Mouse (Mus musculus): ENCODE measurements around the gene Tmem210. TPM values are rescaled to one million over a fixed set of nuclear protein-coding genes. Genes with fewer than 3 reads are reported as not detected.
"Not testable (repeated sequence)": the region's sequence is repeated elsewhere in the genome, so short reads cannot be mapped to it uniquely, and the experiment has no call there.

Gene Tmem210
- polyA plus RNA-seq, 1 experiment: 870 TPM

GRCm38 (mm10) chr2:25244144-25244543 is 43.8 kb upstream of the Tmem210 start:
- Histone ChIP-seq H3K27me3 (ENCODE audit: control insufficient read depth, insufficient read depth, low read length) (no peaks in the 10 kb centered on the region), H3K4me3 (ENCODE audit: control insufficient read depth, low read depth, low read length) (no peak overlapping the region), H3K27ac (ENCODE audit: control insufficient read depth, insufficient read depth, low read depth, low read length) (no peak overlapping the region), H3K4me1 (ENCODE audit: control insufficient read depth, insufficient read depth, low read length) (peaks cover 23% of the 10 kb centered on the region), H3K36me3 (ENCODE audit: control insufficient read depth, insufficient read depth, low read length) (no peaks in the 10 kb centered on the region; the same call in 1 of the 2 replicates)
- no peak for TF ChIP-seq POLR2A (IDR thresholded peaks at IDR 0.05; ENCODE audit: control insufficient read depth, low read depth, low read length)
- no peak for TF ChIP-seq CTCF (IDR thresholded peaks at IDR 0.05; ENCODE audit: control insufficient read depth, insufficient read depth, insufficient replicate concordance, low read depth, low read length)

GRCm38 (mm10) chr2:25246183-25247072 is 41.5 kb upstream of the Tmem210 start, which contains the start of gene AL732309.1:
Gene AL732309.1, minus strand, starts transcription at chr2:25246863.
- peaks cover 11% of the 10 kb centered on the region for H3K4me1 ChIP-seq (ENCODE audit: control insufficient read depth, insufficient read depth, low read length)
- no peaks in the 10 kb centered on the region; the same call in 1 of the 2 replicates for H3K36me3 ChIP-seq (ENCODE audit: control insufficient read depth, insufficient read depth, low read length)
- no peak within 1 kb of the TSS for H3K4me3 ChIP-seq (ENCODE audit: control insufficient read depth, low read depth, low read length)
- no peak for TF ChIP-seq POLR2A (IDR thresholded peaks at IDR 0.05; ENCODE audit: control insufficient read depth, low read depth, low read length)
- TF ChIP-seq CTCF (IDR thresholded peaks at IDR 0.05; ENCODE audit: control insufficient read depth, insufficient read depth, insufficient replicate concordance, low read depth, low read length): no peak
- H3K27ac ChIP-seq (ENCODE audit: control insufficient read depth, insufficient read depth, low read depth, low read length): no peak within 1 kb of the TSS
- H3K27me3 ChIP-seq (ENCODE audit: control insufficient read depth, insufficient read depth, low read length): no peaks in the 10 kb centered on the region

DNA sequence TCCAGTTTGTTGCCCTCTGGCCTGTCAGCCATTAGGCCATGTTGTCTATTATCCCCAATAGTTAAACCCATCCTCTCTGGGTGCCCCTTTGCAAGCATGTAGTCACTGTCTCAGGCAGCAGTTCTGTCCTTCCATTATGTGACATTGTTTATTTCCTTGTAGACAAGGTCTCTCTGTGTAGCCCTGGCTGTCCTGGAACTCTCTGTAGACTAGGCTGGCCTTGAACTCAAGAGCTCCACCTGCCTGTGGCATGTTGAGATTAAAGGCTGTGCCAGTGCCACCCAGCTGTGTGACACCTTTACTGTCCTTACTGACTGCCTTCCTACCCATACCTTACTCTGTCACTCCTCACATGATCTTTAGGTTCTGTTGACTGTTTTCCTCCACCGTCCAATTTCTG is 35.6 kb upstream of the Tmem210 start:
- Histone ChIP-seq H3K4me3 (ENCODE audit: control insufficient read depth, low read depth, low read length) (no peak overlapping the region), H3K27me3 (ENCODE audit: control insufficient read depth, insufficient read depth, low read length) (no peaks in the 10 kb centered on the region), H3K4me1 (ENCODE audit: control insufficient read depth, insufficient read depth, low read length) (peaks cover 6% of the 10 kb centered on the region), H3K27ac (ENCODE audit: control insufficient read depth, insufficient read depth, low read depth, low read length) (no peak overlapping the region), H3K36me3 (ENCODE audit: control insufficient read depth, insufficient read depth, low read length) (no peaks in the 10 kb centered on the region)
- TF ChIP-seq CTCF (IDR thresholded peaks at IDR 0.05; ENCODE audit: control insufficient read depth, insufficient read depth, insufficient replicate concordance, low read depth, low read length): no peak
- TF ChIP-seq POLR2A (IDR thresholded peaks at IDR 0.05; ENCODE audit: control insufficient read depth, low read depth, low read length): no peak

DNA sequence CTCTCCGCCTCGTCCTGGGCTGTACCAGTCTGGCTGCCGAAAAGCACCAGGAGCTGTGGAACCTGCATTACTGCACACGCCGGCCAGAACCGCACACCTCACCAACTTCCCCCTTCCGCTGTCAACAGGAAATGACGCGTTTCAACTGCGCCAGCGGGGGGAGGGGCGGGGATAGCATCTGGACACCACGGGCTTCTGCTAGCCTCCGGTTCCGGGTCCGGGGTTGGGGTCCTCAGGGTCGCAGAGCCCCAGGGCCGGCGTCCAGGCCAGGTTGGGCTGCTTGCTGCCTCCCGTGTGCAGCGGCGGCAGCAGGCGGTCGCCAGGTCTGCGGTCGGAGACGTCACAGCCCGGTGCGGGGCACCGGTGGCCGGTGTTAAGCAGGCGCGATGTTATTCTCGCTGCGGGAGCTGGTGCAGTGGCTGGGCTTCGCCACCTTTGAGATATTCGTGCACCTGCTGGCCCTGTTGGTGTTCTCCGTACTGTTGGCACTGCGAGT is 32.6 kb upstream of the Tmem210 start, which contains the start of gene Tmem203:
Gene Tmem203 (plus strand): TSS at position 156 of the 496 bp plus-strand sequence.
- Histone ChIP-seq H3K27ac (ENCODE audit: control insufficient read depth, insufficient read depth, low read depth, low read length) (peak within 1 kb of the TSS; percentile 85), H3K4me3 (ENCODE audit: control insufficient read depth, low read depth, low read length) (peak within 1 kb of the TSS; percentile 99), H3K27me3 (ENCODE audit: control insufficient read depth, insufficient read depth, low read length) (no peaks in the 10 kb centered on the region), H3K36me3 (ENCODE audit: control insufficient read depth, insufficient read depth, low read length) (no peaks in the 10 kb centered on the region), H3K4me1 (ENCODE audit: control insufficient read depth, insufficient read depth, low read length) (peaks cover 6% of the 10 kb centered on the region)
- TF ChIP-seq POLR2A (IDR thresholded peaks at IDR 0.05; ENCODE audit: control insufficient read depth, low read depth, low read length): peak; percentile 88
- TF ChIP-seq CTCF (IDR thresholded peaks at IDR 0.05; ENCODE audit: control insufficient read depth, insufficient read depth, insufficient replicate concordance, low read depth, low read length): no peak

- not testable (repeated sequence) for H3K4me1 ChIP-seq (ENCODE audit: control insufficient read depth, insufficient read depth, low read length); H3K4me3 ChIP-seq (ENCODE audit: control insufficient read depth, low read depth, low read length); H3K27me3 ChIP-seq (ENCODE audit: control insufficient read depth, insufficient read depth, low read length); H3K36me3 ChIP-seq (ENCODE audit: control insufficient read depth, insufficient read depth, low read length); H3K27ac ChIP-seq (ENCODE audit: control insufficient read depth, insufficient read depth, low read depth, low read length)
These were observed 31.4 kb upstream of the Tmem210 start for GRCm38 (mm10) chr2:25256443-25257109.

- H3K36me3 ChIP-seq (ENCODE audit: control insufficient read depth, insufficient read depth, low read length); H3K27ac ChIP-seq (ENCODE audit: control insufficient read depth, insufficient read depth, low read depth, low read length): not testable (repeated sequence)
These were observed 30.7 kb upstream of the Tmem210 start for GRCm38 (mm10) chr2:25257250-25257649.

DNA sequence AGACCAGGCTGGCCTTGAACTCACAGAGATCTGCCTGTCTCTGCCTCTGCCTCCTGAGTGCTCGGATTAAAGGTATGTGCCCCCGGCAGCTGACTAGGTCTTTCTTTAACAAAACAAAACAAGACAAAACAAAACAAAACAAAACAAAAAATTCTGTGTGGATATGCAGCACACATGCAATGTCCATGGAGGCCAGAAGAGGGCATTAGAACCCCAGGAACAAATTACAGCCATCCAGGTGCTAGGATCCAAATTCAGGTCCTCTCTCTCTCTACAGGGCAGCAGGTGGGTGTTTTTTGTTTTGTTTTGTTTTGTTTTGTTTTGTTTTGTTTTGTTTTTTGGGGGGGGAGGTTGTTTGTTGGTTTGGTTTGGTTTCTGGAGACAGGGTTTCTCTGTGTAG is 29.1 kb upstream of the Tmem210 start:
- no peaks in the 10 kb centered on the region; the same call in 1 of the 2 replicates for H3K36me3 ChIP-seq (ENCODE audit: control insufficient read depth, insufficient read depth, low read length)
- no peak for TF ChIP-seq POLR2A (IDR thresholded peaks at IDR 0.05; ENCODE audit: control insufficient read depth, low read depth, low read length)
- TF ChIP-seq CTCF (IDR thresholded peaks at IDR 0.05; ENCODE audit: control insufficient read depth, insufficient read depth, insufficient replicate concordance, low read depth, low read length): no peak
- no peaks in the 10 kb centered on the region for H3K27me3 ChIP-seq (ENCODE audit: control insufficient read depth, insufficient read depth, low read length)
- H3K4me3 ChIP-seq (ENCODE audit: control insufficient read depth, low read depth, low read length): no peak overlapping the region
- no peak overlapping the region for H3K27ac ChIP-seq (ENCODE audit: control insufficient read depth, insufficient read depth, low read depth, low read length)
- peaks cover 20% of the 10 kb centered on the region for H3K4me1 ChIP-seq (ENCODE audit: control insufficient read depth, insufficient read depth, low read length)

More at GRCm38 (mm10) chr2:25257250-25257649, 30.7 kb upstream of the Tmem210 start:
- not testable (repeated sequence) for H3K4me3 ChIP-seq (ENCODE audit: control insufficient read depth, low read depth, low read length); H3K27me3 ChIP-seq (ENCODE audit: control insufficient read depth, insufficient read depth, low read length)
- H3K4me1 ChIP-seq (ENCODE audit: control insufficient read depth, insufficient read depth, low read length): peaks cover 10% of the 10 kb centered on the region

All from testis, adult 2 months (tissue).